11 mouse cellular contexts compared by ENCODE assay signal in the genomic region with DNA sequence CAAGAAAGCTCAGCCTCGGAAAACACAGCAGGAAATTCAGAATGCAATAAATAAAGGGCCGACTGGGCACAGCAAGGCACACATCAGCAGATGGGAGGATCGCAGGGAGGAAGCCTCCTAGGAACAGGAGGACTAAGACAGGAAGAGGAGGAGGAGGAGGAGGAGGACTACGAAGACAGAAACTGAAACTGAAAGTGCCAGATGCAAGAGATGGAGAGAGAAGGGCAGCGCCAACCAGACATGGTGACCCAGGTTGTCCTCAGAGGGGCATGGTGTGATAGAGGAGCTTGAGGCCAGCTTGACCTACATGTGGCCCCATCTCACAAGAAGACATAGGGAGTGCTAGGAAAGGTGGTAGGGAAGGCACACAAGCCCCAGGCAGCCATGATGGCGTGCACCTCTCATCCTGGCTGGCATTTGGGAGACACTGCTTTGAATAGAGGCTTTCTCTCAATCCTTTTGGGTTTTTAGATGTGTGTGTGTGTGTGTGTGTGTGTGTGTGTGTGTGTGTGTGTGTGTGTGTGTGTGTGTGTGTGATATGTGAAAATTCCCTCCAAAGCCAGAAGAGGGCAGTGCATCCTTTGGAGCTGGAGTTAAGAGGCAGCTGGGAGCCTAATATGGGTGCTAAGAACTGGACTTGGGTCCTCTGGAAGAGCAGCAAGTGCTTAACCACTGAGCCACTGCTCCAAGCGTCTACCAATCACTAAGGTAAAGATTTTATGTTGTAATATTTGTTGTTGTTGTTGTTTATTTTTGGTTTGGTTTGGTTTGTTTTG. TPM values are rescaled to one million over a fixed set of nuclear protein-coding genes. Genes with fewer than 3 reads are reported as not detected.
A peak's percentile ranks its signal among the peaks of the same experiment; 100 is the strongest.
DNase-seq lines count a peak whose midpoint lies in the region; ATAC-seq and TF ChIP-seq lines count a peak whose summit lies in the region.
"Had no signal": no experiment of that assay in that cellular context is flagged by ENCODE, and none has a peak within 500 bp of the region (broad histone marks: within the 10 kb centered on the region; RNA-seq: fewer than 3 reads in every experiment).

No protein-coding gene starts in this region.

- no peak for DNase-seq in frontal cortex, postnatal 36 days (ENCODE audit: low spot score in 2 of 2)
- no peak for DNase-seq in lung, postnatal 4 days
- DNase-seq in midbrain, postnatal 0 days (ENCODE audit: low spot score) = no peak
- DNase-seq in left cerebral cortex, postnatal 10 days (ENCODE audit: extremely low spot score in 1 of 2, low spot score in 2 of 2) = no peak
- DNase-seq in adrenal gland, postnatal 10 days = no peak
- DNase-seq: cerebellum, adult 8-10 months; thymus, postnatal 25 days had no signal

- no peaks in the 10 kb centered on the region for H3K9me3 ChIP-seq in lung, embryonic 16.5 days (ENCODE audit: control insufficient read depth, low read length)
- no peaks in the 10 kb centered on the region for H3K9me3 ChIP-seq in midbrain, postnatal 0 days (ENCODE audit: low read length)
- H3K9me3 ChIP-seq: embryonic facial prominence, embryonic 13.5 days had no signal

- H3K9ac ChIP-seq in lung, embryonic 16.5 days (ENCODE audit: low read length) = no peak overlapping the region
- no peak overlapping the region for H3K9ac ChIP-seq in midbrain, postnatal 0 days (replicated peaks; ENCODE audit: low read length, poor library complexity, severe bottlenecking)
- H3K9ac ChIP-seq: embryonic facial prominence, embryonic 13.5 days had no signal

- H3K4me3 ChIP-seq in lung, embryonic 16.5 days (ENCODE audit: low read length) = no peak overlapping the region
- H3K4me3 ChIP-seq in midbrain, postnatal 0 days (ENCODE audit: low read depth, low read length) = no peak overlapping the region
- H3K4me3 ChIP-seq: embryonic facial prominence, embryonic 13.5 days had no signal

- peak; percentile 28; the same call in 1 of the 2 replicates for ATAC-seq in frontal cortex, adult (ENCODE audit: low TSS enrichment)
- ATAC-seq in lung, embryonic 16.5 days (ENCODE audit: low read depth) = no peak
- 0 out of 2 replicates have a peak, but pooled peaks have one; percentile 3 for ATAC-seq in erythroid progenitor cell, adult 5-6 weeks (replicated peaks; ENCODE audit: low FRiP score, poor library complexity, severe bottlenecking)
- ATAC-seq in midbrain, postnatal 0 days (ENCODE audit: low FRiP score) = no peak

- 68% methylated on average over 7 of the region's 7 CpGs for WGBS in lung, embryonic 16.5 days
- whole genome bisulfite sequencing in midbrain, postnatal 0 days = 80% methylated on average over 7 of the region's 7 CpGs

- TF ChIP-seq CTCF in midbrain, postnatal 0 days (IDR thresholded peaks at IDR 0.05) = peak; percentile 9; the same call in 1 of the 2 replicates

- H3K36me3 ChIP-seq in lung, embryonic 16.5 days (ENCODE audit: control insufficient read depth, insufficient read depth, low read length) = no peaks in the 10 kb centered on the region
- no peaks in the 10 kb centered on the region for H3K36me3 ChIP-seq in midbrain, postnatal 0 days (ENCODE audit: insufficient read depth, low read length)
- H3K36me3 ChIP-seq: embryonic facial prominence, embryonic 13.5 days had no signal

- 0 out of 2 replicates have a peak overlapping the region, but pooled peaks have one; percentile 12 for H3K4me2 ChIP-seq in lung, embryonic 16.5 days (ENCODE audit: low read depth, low read length)
- H3K4me2 ChIP-seq in midbrain, postnatal 0 days (ENCODE audit: low read depth, low read length, poor library complexity, severe bottlenecking) = no peak overlapping the region
- H3K4me2 ChIP-seq: embryonic facial prominence, embryonic 13.5 days had no signal

- H3K27me3 ChIP-seq in lung, embryonic 16.5 days (ENCODE audit: control insufficient read depth, insufficient read depth, low read depth, low read length) = no peaks in the 10 kb centered on the region
- H3K27me3 ChIP-seq in midbrain, postnatal 0 days (ENCODE audit: insufficient read depth, low read length) = no peaks in the 10 kb centered on the region
- H3K27me3 ChIP-seq: embryonic facial prominence, embryonic 13.5 days had no signal

- no peak overlapping the region for H3K27ac ChIP-seq in lung, embryonic 16.5 days (ENCODE audit: low read length)
- peak overlapping the region; percentile 70 for H3K27ac ChIP-seq in midbrain, postnatal 0 days (ENCODE audit: low read depth, low read length)
- H3K27ac ChIP-seq: embryonic facial prominence, embryonic 13.5 days had no signal

- no peaks in the 10 kb centered on the region for H3K4me1 ChIP-seq in lung, embryonic 16.5 days (replicated peaks; ENCODE audit: control insufficient read depth, insufficient read depth, low read length)
- no peaks in the 10 kb centered on the region for H3K4me1 ChIP-seq in midbrain, postnatal 0 days (ENCODE audit: insufficient read depth, low read length)
- H3K4me1 ChIP-seq: embryonic facial prominence, embryonic 13.5 days had no signal

- intact Hi-C loops in left cerebral cortex, postnatal 10 days (cut with DNase I) = no loop called here

RNA-seq across cellular contexts. Expression of gene Eif5, which starts 22.8 kb away (rescaled TPM):
- polyA plus RNA-seq in lung, embryonic 16.5 days (2015; fragmentation: Nextera tagmentation; extraction: Ambion mirVana) = 390 and 418 TPM in 2 replicates
- total RNA-seq in erythroid progenitor cell, adult 5-6 weeks (2015; ENCODE audit: low replicate concordance) = 265 and 296 TPM in 2 replicates
- 240 and 253 TPM in 2 replicates for total RNA-seq in erythroid progenitor cell, adult 5-6 weeks (2017; ENCODE audit: low replicate concordance)
- 283 and 376 TPM in 2 replicates for total RNA-seq in midbrain, postnatal 0 days (2014; rRNA removed)
- polyA plus RNA-seq in midbrain, postnatal 0 days (2015; fragmentation: Nextera tagmentation; extraction: Ambion mirVana) = 552 and 640 TPM in 2 replicates
- total RNA-seq in left cerebral cortex, postnatal 10 days (2021) = 100 to 1,000 TPM; 265 to 276 TPM
- total RNA-seq in adrenal gland, postnatal 10 days (2021) = 100 to 1,000 TPM; 300 to 322 TPM

RNA-seq across cellular contexts. Expression of gene Gm266, which starts 29.4 kb away (rescaled TPM):
- 3.9 and 5.4 TPM in 2 replicates for polyA plus RNA-seq in lung, embryonic 16.5 days (2015; fragmentation: Nextera tagmentation; extraction: Ambion mirVana)
- total RNA-seq in erythroid progenitor cell, adult 5-6 weeks (2015; ENCODE audit: low replicate concordance) = 1.8 TPM in 1 of 2 replicates, not detected in the other
- not detected in 2 replicates for total RNA-seq in erythroid progenitor cell, adult 5-6 weeks (2017; ENCODE audit: low replicate concordance)
- total RNA-seq in midbrain, postnatal 0 days (2014; rRNA removed) = 9.6 and 12.6 TPM in 2 replicates
- 8.4 and 9.7 TPM in 2 replicates for polyA plus RNA-seq in midbrain, postnatal 0 days (2015; fragmentation: Nextera tagmentation; extraction: Ambion mirVana)
- total RNA-seq in left cerebral cortex, postnatal 10 days (2021) = 1 to 10 TPM; 4.0 TPM
- total RNA-seq in adrenal gland, postnatal 10 days (2021) = 1 to 10 TPM; 1.0 to 1.1 TPM

RNA-seq across cellular contexts. Expression of gene Mark3, which starts 59.3 kb away (rescaled TPM):
- 23.5 and 24.0 TPM in 2 replicates for polyA plus RNA-seq in lung, embryonic 16.5 days (2015; fragmentation: Nextera tagmentation; extraction: Ambion mirVana)
- 200 and 221 TPM in 2 replicates for total RNA-seq in erythroid progenitor cell, adult 5-6 weeks (2015; ENCODE audit: low replicate concordance)
- 177 and 202 TPM in 2 replicates for total RNA-seq in erythroid progenitor cell, adult 5-6 weeks (2017; ENCODE audit: low replicate concordance)
- 112 and 141 TPM in 2 replicates for total RNA-seq in midbrain, postnatal 0 days (2014; rRNA removed)
- 31.8 and 41.3 TPM in 2 replicates for polyA plus RNA-seq in midbrain, postnatal 0 days (2015; fragmentation: Nextera tagmentation; extraction: Ambion mirVana)
- total RNA-seq in left cerebral cortex, postnatal 10 days (2021) = 100 to 1,000 TPM; 132 to 137 TPM
- total RNA-seq in adrenal gland, postnatal 10 days (2021) = 10 to 100 TPM; 84.9 to 94.1 TPM

Comparison
In these comparisons a context has a peak if more than half of its experiments do, and no peak if none do; other contexts are left out.
1. ATAC-seq: peak in frontal cortex, adult (single experiment) and erythroid progenitor cell, adult 5-6 weeks (single experiment); none in lung, embryonic 16.5 days (single experiment) and midbrain, postnatal 0 days (single experiment).